Mouse (Mus musculus) limb, embryonic 12.5 days (tissue): ENCODE measurements around the gene Brca1. TPM values are rescaled to one million over a fixed set of nuclear protein-coding genes. Genes with fewer than 3 reads are reported as not detected.

Experiments
- polyA plus RNA-seq: library from polyadenylated mRNA; unstranded; fragments of >200 nt; fragmentation: Nextera tagmentation; extraction: Ambion mirVana; gene quantifications from 2 replicates; pipeline ENCODE4 v1.2.1, GENCODE M21; 2016

The Brca1 gene
- polyA plus RNA-seq, 1 experiment from 2014 or later = 19.0 TPM

Other genes with a start within 250 kb of the Brca1 start
- 126 and 129 TPM in 2 replicates for gene Becn1, start 249.7 kb downstream of the Brca1 start, polyA plus RNA-seq
- gene Psme3, start 235.7 kb downstream of the Brca1 start, polyA plus RNA-seq = 154 and 167 TPM in 2 replicates
- 2.0 and 2.3 TPM in 2 replicates for gene Aoc2, start 226.9 kb downstream of the Brca1 start, polyA plus RNA-seq
- gene Aoc3, start 221.3 kb downstream of the Brca1 start, polyA plus RNA-seq = 0.05 TPM in 1 of 2 replicates, not detected in the other
- not detected in 2 replicates for gene G6pc, start 184.4 kb downstream of the Brca1 start, polyA plus RNA-seq
- gene Aarsd1, start 134.3 kb downstream of the Brca1 start, polyA plus RNA-seq = 86.6 and 94.2 TPM in 2 replicates
- gene Gm27029, start 127.2 kb downstream of the Brca1 start, polyA plus RNA-seq = 8.2 and 9.8 TPM in 2 replicates
- 22.0 and 24.0 TPM in 2 replicates for gene Rundc1, start 126.9 kb downstream of the Brca1 start, polyA plus RNA-seq
- gene Ptges3l, start 126.6 kb downstream of the Brca1 start, polyA plus RNA-seq = 7.8 and 9.4 TPM in 2 replicates
- 382 and 394 TPM in 2 replicates for gene Rpl27, start 109.7 kb downstream of the Brca1 start, polyA plus RNA-seq
- gene Ifi35, start 103.5 kb downstream of the Brca1 start, polyA plus RNA-seq = 6.3 and 6.6 TPM in 2 replicates
- gene Rnd2, start 87.0 kb downstream of the Brca1 start, polyA plus RNA-seq = 9.7 and 10.2 TPM in 2 replicates
- 23.2 and 26.7 TPM in 2 replicates for gene Vat1, start 85.7 kb downstream of the Brca1 start, polyA plus RNA-seq
- 81.6 and 83.8 TPM in 2 replicates for gene Nbr1, start 194 bp upstream of the Brca1 start, polyA plus RNA-seq
- gene Tmem106a, start 30.3 kb upstream of the Brca1 start, polyA plus RNA-seq = 1.4 and 2.9 TPM in 2 replicates
- not detected in 2 replicates for gene Gm11634, start 47.3 kb upstream of the Brca1 start, polyA plus RNA-seq
- 37.0 and 37.8 TPM in 2 replicates for gene Rdm1, start 75.2 kb upstream of the Brca1 start, polyA plus RNA-seq
- 1.7 and 2.5 TPM in 2 replicates for gene Arl4d, start 113.6 kb upstream of the Brca1 start, polyA plus RNA-seq
- gene Dhx8, start 181.0 kb upstream of the Brca1 start, polyA plus RNA-seq = 53.8 and 53.9 TPM in 2 replicates
- gene Etv4, start 233.4 kb upstream of the Brca1 start, polyA plus RNA-seq = 22.9 and 26.2 TPM in 2 replicates